Mouse (Mus musculus): Measurements from ENCODE around the gene Fbxw4.

Gene Fbxw4

DNA sequence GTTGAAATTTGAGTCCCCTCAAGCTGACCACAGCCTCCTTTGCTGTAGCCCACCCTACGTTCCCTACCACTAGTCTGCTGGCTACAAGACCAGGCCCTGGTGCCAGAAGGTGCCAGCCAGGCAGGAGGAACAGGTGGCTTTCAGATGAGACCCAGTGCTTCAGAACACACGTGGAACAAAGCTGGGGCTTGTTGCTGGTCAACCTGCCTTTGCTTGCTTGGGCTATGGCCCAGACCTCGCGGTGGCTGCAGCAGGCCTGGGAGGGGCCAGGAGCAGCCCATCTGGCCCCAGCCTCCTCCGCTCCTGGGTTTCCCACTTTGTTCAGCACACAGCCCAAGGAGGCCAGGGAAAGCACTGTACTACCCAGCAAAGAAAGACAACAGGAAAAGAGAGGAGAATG lies 49.3 kb downstream of the Fbxw4 start:
- DNase-seq: no peak

DNA sequence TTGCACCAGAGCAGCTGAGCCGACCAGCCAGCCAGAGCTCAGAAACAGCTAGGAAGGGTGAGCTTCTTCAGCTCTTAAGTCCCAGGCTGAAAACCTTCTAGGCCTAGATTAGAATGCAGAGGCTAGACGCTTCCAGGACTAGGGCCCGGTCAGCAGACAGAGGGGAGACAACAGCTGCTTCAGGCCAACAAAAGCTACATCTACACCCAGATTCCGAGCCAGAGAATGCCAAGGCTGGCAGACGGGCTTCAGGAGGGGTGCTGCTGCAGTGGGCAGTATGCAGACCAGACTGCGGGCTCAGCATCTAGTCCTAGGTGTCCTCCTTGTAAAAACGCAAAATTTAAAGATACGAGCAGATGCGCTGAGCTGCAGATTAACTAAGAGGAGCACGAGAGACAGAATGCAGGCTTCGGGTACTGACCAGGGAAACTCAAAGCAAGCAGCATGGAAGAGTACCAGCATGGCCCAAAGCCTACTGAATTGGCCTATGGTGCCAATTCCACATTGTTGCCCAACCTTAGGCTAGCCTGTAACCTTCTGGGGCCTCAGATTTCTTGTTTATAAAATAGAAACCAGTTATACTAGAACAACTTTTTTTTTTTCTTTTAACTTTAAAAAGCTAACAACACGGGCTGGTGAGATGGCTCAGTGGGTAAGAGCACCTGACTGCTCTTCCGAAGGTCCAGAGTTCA lies 51.3 kb downstream of the Fbxw4 start:
- DNase-seq: no peak

DNA sequence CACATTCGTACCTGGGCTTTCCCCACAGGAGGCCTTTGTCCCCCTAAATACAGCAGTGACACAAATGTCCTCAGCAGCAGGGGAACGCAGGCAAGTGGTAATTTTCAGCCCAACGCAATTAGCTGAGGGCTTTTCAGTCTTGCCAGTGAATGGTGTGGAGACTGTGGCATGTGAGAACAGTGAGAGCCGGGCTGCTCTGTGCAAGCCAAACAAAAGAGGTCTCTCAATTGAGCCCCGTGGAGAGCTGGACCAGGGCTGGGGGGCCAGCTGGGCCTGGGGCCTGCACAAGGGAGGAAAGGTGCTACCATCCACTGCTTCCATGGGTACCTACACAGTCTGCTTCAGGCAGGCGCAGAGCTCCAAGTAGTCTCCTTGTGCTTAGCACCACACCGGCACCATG lies 52.6 kb downstream of the Fbxw4 start:
- no peak for DNase-seq

DNA sequence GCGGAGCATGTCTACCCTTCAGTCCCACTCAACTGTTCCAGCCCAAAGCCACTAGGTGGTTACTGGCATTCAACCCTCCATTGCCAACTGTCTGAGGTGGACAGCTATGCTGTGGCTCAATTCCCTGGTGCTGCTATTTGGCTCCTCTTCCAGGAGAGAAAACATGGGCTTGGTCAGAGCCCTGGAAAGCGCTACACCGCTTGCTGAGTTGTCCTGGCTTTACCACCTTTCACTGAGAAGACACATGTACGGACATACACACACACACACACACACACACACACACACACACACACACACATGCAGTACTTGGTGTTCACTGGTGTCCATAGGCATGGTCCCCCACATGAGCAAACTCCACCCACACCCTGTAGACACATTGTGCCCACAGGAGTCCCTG lies 53.4 kb downstream of the Fbxw4 start:
- no peak for DNase-seq

DNA sequence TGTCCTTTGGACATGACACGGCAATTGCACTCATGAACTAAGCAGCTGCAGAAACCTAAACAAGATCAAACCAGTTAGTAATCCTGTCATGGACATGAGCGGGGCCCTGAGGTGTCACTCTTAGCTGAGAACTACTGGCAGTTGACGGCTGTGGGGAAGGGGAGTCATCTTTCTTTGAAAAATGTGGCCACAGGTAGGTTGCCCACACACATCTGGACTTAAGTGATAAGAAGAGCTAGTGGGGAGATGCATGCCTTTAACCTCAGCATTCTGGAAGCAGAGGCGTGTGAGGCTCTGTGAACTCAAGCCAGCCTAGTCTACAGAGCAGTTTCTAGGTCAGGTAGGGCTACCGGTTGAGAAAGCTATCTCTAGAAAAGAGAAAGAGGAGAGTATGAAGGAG lies 57.5 kb downstream of the Fbxw4 start:
- no peak for DNase-seq

DNA sequence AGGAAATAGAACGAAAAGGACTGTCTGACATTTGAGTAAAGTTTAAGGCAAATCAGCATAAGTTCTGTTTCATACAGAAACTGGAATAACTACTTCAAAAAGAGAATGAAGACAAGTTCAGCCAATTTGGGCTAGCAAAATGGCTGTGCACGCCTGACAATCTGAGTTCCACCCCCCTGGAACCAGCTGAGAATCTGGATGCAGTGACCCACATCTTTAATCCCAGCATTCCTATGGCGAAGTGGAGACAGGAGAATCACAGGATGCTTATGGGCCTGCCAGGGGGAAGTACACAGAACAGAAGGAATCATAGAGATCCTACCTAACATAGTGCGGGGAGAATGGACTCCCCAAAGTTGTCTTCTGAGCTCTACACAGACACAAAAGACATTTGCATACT lies 63.0 kb downstream of the Fbxw4 start:
- no peak for DNase-seq

DNA sequence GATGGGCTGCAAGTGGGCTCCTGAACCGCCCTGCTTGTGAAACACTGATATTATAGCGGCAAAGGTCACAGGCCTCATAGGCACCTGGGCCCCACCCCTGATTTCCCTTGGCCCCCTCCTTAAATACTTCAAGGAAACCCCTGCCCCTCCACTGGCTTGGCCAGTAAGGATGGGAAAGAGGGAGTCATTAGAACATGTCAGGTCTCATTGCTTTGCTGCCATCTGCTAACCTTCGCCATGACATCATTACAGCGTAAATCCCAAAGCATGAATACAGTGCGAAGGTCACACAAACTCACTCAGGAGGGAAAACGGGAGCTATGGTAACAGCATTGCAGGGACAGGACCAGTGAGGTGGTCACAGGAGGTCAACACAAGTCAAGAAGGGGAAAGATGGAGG lies 63.7 kb downstream of the Fbxw4 start:
- no peak for DNase-seq

DNA sequence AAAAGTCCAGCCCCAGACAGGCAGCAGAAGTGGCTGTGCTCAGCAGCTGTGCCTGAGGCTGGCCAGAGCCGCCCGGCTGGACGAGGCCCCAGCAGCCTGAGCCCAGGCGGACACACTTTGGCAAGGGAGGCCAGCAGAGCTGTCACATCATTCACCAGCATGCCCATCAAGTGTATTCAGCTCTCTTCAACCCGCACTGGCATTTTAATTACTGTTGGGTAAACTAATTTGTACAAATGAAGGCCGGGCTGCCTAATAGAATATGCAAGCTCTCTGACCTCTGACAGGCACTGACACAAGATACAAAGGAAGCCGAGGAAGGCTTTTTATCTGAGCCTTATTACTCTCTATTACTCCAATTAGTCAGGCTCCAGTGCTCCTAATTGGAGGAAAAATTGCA lies 64.1 kb downstream of the Fbxw4 start:
- no peak for DNase-seq

DNA sequence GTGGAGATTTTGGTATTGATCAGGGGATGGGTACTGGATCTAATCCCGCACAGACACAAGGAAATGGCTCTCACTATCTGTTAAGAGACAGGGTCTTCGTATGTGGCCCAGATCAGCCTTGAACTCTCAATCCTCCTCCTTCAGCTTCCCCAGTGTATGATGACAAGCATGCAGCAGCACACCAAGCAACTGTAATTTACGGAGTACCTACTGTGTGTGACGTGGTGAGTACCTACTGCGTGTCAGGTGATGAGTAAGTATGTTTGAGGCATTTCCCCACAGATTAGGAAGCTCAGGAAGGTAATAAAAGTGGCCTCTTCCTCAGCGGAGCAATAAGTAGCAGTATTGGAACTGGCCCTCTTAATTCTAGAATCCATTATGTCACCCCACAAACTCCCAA lies 64.6 kb downstream of the Fbxw4 start:
- DNase-seq: no peak

DNA sequence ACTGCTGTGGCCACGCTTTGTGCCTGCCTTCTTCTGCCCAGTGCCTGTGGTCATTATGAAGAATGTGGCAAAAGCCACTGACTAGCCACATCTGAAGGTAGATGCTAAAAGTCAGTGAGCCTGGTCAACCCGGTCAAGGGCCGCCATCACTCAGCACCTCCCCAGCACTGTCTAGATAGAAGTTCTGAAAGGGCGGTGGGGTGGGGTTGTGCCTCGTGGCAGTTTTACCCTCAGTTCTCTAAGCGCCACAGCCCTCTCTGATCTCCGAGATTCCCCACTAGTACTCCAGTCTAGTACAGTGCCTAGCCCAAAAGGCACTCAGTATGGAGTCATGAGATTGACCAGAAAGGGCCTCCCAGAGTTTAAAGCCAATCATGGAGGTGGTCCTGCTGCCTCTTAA lies 66.0 kb downstream of the Fbxw4 start:
- DNase-seq: no peak

DNA sequence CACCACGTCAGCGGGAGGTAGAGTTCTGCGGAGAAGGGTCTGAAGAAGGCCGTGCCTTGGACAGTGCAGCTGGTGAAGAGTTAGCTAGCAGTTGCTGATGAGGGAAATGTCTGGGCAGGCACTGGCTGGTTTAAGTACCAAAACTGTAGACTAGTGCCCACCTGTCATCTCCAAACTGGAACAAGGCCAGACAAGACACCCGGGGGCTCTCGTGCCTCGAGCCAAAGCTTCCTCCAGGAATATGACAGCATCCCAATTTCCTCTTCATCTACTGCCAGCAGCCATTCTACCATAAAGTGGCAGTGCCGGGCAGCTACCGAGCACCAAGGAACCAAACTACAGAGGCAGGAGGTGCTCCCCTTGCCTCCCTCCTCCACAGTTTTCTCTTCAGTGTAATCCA lies 67.2 kb downstream of the Fbxw4 start:
- no peak for DNase-seq

DNA sequence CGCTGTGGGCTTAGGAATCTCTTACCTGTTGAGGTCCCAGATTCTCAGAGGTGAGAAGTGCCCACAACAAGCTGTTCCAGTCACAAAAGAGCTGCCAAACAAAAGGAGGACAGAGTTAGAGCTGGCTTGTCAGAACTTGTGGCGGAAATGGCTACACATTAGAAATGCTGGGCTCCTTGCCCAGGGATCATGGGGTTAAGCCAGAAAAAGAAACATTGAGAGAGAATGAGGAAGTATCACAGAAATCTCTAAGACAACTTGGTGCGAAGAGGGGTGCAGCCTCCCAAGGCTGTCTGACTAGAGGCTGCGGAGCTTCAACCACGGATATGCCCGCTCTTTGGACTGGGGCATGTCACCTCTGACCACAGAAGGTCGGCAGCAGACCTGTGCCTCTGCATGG lies 68.4 kb downstream of the Fbxw4 start:
- DNase-seq: peak; percentile 81

DNA sequence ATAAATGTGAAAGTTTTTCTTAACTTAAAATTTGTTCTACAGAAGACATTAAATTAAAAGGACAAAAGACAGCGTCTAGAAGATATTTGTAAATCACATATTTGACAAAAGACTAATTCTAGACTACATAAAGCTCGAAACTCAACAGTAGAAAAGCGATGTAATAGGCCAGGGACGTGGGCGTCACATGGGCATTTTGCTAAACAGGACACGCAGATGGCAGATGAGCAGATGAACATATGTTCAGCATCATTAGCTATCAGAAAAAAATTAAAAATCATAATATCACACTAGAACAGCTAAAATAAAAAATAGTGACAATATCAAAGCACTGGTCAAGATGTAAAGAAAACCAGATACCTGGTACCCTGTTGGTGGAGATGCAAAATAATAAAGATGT lies 70.4 kb downstream of the Fbxw4 start:
- DNase-seq: no peak

DNA sequence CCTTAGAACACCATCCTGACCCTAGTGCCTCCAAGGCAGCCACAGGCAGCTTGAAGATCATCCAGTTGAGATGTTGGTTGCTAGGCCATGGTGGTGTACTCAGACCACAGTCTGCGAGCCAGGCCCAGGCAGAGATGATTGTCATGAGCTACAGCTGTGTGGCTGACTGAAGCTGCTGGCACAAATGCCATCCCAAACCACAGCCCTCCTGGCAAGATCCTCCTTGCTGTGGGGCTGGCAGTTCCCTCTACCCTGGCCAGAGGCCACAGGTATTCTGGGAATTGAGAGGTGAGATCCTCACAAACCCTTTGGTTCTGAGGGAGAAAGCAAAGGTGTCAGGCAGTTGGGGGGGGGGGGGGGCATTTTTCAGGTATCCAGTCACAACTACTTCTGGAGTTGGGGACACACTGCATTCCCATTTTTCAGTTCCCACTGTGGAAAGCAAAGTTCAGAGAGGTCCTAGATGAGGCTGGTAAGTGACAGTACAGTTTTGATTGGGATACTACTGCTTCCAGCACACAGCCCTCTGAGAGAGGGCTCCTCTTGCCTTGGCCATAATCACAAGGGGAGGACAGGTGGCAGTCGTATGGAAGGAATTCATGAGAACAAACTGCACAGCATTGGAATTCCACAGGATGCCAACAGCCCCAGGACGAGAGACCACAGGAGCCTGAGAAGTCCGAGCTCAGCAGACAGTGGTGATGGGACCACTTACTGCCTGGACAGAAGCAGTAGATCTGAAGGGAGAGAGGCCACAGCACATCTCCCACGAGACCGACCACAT lies 72.4 kb downstream of the Fbxw4 start:
- DNase-seq: no peak

DNA sequence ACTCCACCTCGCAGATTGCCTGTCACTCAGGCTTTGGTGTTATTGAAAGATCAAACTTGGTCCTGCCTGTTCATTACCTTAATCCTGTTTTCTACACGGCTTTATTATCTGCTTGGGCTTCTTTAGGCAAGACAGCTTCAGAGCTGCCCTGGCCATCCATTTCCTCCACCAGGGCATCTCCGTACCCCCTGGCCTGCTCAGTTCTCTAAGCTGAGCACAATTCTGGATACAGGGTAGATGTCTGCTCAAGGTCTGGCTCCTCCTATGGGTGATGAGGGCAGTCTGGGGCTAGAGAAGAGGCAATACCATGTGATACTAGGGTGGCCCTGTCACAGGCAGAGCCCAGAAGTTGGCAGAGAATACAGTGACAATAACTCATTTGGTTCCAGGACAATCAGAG lies 73.3 kb downstream of the Fbxw4 start:
- no peak for DNase-seq

DNA sequence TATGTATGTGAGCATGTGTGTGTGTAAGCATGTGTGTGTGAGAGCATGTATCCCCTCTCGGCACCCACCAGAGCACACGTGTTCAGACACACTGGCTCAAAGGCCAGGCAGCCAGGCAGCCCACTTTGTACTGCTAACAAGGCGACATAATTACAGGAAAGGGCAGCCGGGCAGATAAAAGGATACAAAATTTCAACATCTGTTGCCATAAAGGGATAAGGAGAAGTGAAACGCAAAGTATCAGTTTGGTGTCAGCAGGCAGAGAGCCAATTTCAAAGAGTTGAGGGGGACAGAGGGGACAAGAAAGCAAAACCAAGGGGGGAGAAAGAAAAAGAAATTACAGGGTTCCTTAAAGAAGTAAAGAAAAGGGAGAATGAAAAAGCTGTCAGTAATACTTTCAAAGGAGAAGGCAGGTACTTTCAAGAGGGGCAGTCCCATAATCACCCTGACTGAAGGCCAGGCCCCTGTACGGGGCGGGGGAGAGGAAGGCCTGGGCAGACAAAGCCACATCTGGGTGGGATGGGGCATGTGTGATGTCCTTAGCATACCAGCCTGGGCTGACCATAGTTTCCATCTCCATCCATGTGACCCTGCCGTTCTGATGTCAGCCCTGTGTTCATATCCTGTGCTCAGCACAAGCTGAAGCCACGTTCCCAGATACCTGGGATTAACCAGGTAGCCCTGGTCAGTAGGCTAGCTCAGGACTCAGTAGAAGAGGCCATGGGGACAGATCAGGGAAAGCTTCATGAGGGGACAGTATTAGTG lies 75.1 kb downstream of the Fbxw4 start:
- no peak for DNase-seq

DNA sequence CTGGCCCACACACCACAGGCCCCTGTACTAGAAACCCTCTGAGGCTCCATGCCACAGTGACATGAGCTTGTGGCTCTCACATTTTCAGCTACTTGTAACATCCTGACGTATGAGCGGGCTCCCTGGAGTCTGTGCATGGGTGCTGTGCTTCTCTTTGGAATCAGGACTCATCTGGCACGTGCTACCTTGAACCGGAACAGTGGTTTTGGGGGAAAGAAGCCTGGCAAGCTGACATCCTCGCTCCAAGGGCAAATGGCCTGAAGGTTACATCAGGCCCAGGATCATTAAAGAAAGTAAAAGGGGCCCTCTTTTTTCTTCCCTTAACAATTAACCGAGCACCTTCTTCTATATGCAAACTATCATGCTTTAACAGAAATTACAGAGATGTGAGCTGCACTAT lies 77.0 kb downstream of the Fbxw4 start:
- no peak for DNase-seq

DNA sequence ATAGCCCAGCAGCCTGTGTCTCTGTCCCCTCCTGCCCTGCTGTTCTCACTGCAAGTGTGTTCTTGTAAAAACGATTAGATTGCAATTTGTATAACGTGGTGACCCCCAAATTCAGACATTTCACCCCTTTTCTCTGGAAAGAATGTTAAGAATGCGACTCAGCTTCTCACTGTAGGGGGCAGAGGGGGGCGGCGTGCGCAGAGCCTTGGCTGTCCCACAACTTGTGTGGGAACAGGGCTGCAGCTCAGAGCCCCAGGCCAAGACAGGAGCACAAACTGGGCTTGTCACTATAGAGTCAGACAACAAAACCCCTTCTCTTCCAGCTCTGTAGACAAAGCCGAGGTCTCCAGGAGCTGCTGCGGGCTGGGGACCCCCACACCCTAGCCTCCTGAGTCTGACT lies 78.0 kb downstream of the Fbxw4 start:
- no peak for DNase-seq

DNA sequence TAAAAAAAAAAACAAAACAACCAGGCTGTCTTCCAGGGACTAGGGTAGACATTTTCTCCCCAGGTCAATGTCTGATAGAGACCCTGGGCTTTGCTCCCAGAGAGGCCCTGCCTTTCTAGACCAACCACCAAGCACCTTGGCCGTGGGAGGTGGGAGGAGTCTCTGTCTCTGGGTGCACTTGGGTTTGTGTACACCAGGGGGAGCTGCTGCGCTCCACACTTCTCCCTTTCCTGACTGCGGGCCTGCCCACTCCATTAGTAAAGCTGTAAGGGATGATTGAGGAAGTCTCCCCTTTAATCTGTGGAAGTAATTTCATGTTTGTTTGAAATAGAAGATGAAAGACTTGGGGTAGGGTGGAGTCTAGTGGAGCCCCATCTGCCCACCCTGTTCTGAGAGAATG lies 78.9 kb downstream of the Fbxw4 start:
- peak; percentile 68 for DNase-seq

DNA sequence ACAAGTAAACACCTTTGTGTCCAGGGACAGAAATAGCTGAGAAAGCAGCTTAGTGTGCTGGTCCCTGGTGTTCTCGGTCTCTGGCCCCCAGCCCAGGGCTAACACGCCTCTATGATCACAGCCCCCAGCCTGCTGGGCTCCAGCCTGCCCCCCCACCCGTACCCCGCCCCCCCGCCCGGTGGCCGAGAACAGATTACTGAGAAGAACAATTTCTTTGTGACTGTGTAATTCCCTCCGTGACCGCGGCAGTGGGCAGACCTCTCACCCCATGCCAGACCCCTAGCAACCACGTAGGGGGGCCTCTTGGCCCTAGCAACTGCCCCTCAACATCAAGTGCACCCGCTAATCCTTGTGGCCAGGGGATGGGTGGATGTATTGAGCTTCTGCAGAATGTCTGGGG lies 79.9 kb downstream of the Fbxw4 start:
- no peak for DNase-seq

DNA sequence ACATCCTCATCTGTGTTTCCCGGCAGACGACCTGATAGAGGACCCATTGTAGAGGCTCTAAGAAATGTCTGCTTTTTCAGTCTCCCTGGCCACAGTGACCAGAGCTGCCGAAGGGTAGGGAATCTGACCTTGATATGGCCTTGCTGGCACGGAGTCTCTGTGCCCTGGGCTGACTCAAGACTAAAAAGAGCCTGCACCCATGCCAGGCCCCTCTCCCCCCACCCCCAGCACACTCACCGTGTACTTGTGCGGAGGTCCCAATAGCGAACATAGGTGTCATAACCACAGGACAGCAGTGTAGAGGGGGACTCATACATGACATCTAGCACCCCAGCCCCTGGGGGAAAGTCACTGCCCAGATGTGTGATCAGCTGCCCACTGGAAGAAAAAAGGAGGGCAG lies 80.7 kb downstream of the Fbxw4 start:
- no peak for DNase-seq

DNA sequence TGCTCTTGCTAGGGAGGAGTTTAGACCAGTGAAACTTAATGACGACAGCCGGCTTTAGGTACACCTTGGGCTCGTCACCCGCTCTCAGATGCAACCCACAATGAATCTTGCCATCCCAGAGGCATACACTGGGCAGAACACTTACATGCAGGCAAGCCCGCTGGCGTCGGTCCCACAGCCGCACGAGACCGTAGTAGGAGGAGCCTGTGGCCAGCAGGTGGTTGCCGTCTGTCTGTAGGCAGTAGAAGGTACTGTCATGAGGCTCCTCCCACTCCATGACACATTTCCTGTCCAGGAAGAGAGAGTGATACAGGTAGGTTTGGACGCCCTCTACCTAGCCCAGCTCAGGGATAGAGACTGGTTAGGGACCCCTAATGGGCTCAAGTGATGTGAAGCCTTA lies 81.1 kb downstream of the Fbxw4 start:
- DNase-seq: no peak

DNA sequence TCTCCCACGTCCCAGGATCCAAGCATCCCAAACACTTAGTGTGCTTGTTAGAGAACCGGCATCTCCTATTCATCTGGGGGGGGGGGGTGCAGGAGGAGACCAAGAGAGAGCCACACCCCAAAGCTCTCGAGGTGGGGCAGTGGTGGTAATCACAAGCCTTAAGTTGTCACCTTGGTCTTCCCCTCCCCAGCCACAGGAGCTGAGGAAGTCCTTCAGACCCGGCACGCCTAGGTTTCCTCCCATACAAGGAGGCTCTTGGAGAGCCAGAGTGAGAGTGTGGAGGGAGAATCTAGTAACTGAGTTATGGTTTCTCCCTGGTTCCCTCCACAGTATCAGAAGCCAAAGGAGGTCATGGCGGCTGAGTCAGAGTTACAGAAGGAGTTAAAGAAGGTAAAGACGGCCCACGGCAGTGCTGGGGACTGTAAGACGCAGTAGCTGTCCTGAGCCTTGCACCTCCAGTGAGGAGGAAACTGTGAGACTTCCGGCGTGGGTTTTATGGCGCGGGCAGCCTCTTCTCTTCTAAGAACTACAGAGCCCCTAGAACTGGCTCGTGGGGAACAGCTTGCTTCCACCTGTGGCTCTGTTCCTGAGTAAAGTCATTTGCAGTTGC lies 82.9 kb downstream of the Fbxw4 start:
- no peak for DNase-seq

DNA sequence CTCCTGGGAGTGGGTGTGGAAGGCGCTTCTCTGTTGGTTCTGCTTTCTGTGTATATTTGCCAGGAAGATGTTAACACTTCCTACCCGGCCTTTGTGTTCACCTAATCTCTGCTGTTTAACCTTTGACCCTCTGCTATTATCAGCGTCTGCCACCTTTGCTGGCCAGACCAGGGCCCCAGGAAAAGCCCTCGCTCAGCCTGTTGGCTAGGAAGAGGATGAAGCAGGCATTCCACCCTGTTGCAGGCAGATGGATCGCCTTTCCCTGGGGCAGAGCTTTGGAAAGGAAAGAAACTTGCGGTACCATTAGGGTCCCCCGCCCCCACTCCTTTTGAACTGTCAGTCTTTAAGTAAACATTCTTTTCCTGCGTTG lies 84.5 kb downstream of the Fbxw4 start:
- DNase-seq: no peak
